Comparison of ENCODE assay signal across 8 mouse cellular contexts in genomic region chr7:118518687-118519086, GRCm38 (mm10). TPM values are rescaled to one million over a fixed set of nuclear protein-coding genes. Genes with fewer than 3 reads are reported as not detected.
DNase-seq lines count a peak whose midpoint lies in the region; ATAC-seq and TF ChIP-seq lines count a peak whose summit lies in the region.

No protein-coding gene starts in this region.

- TF ChIP-seq POLR2A in brain, embryonic 14.5 days (IDR thresholded peaks at IDR 0.05; ENCODE audit: borderline replicate concordance, extremely low read depth, insufficient read depth, insufficient read length, poor library complexity, severe bottlenecking) = no peak

- peak; percentile 83 for TF ChIP-seq CTCF in brain, embryonic 14.5 days (IDR thresholded peaks at IDR 0.05; ENCODE audit: borderline replicate concordance, extremely low read depth, insufficient read depth, insufficient read length)
- TF ChIP-seq CTCF in heart, postnatal 0 days (IDR thresholded peaks at IDR 0.05; ENCODE audit: low read depth) = peak; percentile 90

- H3K27me3 ChIP-seq in forebrain, embryonic 11.5 days (ENCODE audit: control insufficient read depth, insufficient read depth, low read length) = no peaks in the 10 kb centered on the region
- 0 out of 2 replicates have a peak, but pooled peaks cover 3% of the 10 kb centered on the region for H3K27me3 ChIP-seq in heart, postnatal 0 days (ENCODE audit: control insufficient read depth, insufficient read depth, low read length)
- H3K27me3 ChIP-seq in liver, embryonic 16.5 days (ENCODE audit: control insufficient read depth, insufficient read depth, low read depth, low read length) = no peaks in the 10 kb centered on the region
- H3K27me3 ChIP-seq in neural tube, embryonic 12.5 days (replicated peaks) = no peaks in the 10 kb centered on the region
- H3K27me3 ChIP-seq in stomach, embryonic 16.5 days (ENCODE audit: control insufficient read depth, insufficient read depth, low read length) = no peaks in the 10 kb centered on the region

- no peaks in the 10 kb centered on the region for H3K9me3 ChIP-seq in forebrain, embryonic 11.5 days (ENCODE audit: control insufficient read depth, low read length)
- no peaks in the 10 kb centered on the region for H3K9me3 ChIP-seq in heart, postnatal 0 days (replicated peaks; ENCODE audit: control insufficient read depth, low read length)
- H3K9me3 ChIP-seq in liver, embryonic 16.5 days (replicated peaks; ENCODE audit: control insufficient read depth, low read length) = no peaks in the 10 kb centered on the region
- H3K9me3 ChIP-seq in neural tube, embryonic 12.5 days = no peaks in the 10 kb centered on the region
- H3K9me3 ChIP-seq in stomach, embryonic 16.5 days (replicated peaks; ENCODE audit: control insufficient read depth, low read length) = no peaks in the 10 kb centered on the region

- H3K9ac ChIP-seq in forebrain, embryonic 11.5 days (ENCODE audit: low read length) = no peak overlapping the region
- H3K9ac ChIP-seq in heart, postnatal 0 days (replicated peaks; ENCODE audit: low read depth, low read length) = no peak overlapping the region
- H3K9ac ChIP-seq in liver, embryonic 16.5 days (ENCODE audit: low read depth, low read length) = no peak overlapping the region
- H3K9ac ChIP-seq in neural tube, embryonic 12.5 days = no peak overlapping the region
- no peak overlapping the region for H3K9ac ChIP-seq in stomach, embryonic 16.5 days (ENCODE audit: low read length)

- H3K36me3 ChIP-seq in forebrain, embryonic 11.5 days (ENCODE audit: control insufficient read depth, insufficient read depth, low read length) = no peaks in the 10 kb centered on the region
- H3K36me3 ChIP-seq in heart, postnatal 0 days (replicated peaks; ENCODE audit: control insufficient read depth, insufficient read depth, low read length) = peaks cover 11% of the 10 kb centered on the region
- H3K36me3 ChIP-seq in liver, embryonic 16.5 days (ENCODE audit: control insufficient read depth, insufficient read depth) = no peaks in the 10 kb centered on the region
- no peaks in the 10 kb centered on the region for H3K36me3 ChIP-seq in neural tube, embryonic 12.5 days
- H3K36me3 ChIP-seq in stomach, embryonic 16.5 days (ENCODE audit: control insufficient read depth, insufficient read depth, low read length) = no peaks in the 10 kb centered on the region

- no peak overlapping the region for H3K4me2 ChIP-seq in forebrain, embryonic 11.5 days (ENCODE audit: low read depth, low read length, severe bottlenecking)
- H3K4me2 ChIP-seq in heart, postnatal 0 days (ENCODE audit: low read depth, low read length) = no peak overlapping the region
- no peak overlapping the region for H3K4me2 ChIP-seq in liver, embryonic 16.5 days (ENCODE audit: low read depth, low read length)
- peak overlapping the region; percentile 24; the same call in 1 of the 2 replicates for H3K4me2 ChIP-seq in neural tube, embryonic 12.5 days (replicated peaks)
- no peak overlapping the region for H3K4me2 ChIP-seq in stomach, embryonic 16.5 days (ENCODE audit: low read depth, low read length)

- peak; percentile 46 to 59 for DNase-seq in CD8-positive naive resting alpha-beta T cell, adult 2 months (ENCODE audit: low read depth in 2 of 2, low spot score in 2 of 2)
- DNase-seq in brain, embryonic 14.5 days (ENCODE audit: low read depth) = peak; percentile 78
- DNase-seq in forebrain, embryonic 11.5 days (ENCODE audit: low spot score) = peak; percentile 90
- DNase-seq in heart, postnatal 0 days (ENCODE audit: low spot score) = peak; percentile 50
- DNase-seq in kidney, postnatal 14 days = peak; percentile 85

- no peak overlapping the region for H3K27ac ChIP-seq in forebrain, embryonic 11.5 days (ENCODE audit: low read depth, low read length)
- no peak overlapping the region for H3K27ac ChIP-seq in heart, postnatal 0 days (ENCODE audit: low read depth)
- H3K27ac ChIP-seq in liver, embryonic 16.5 days (ENCODE audit: low read length) = no peak overlapping the region
- H3K27ac ChIP-seq in neural tube, embryonic 12.5 days = no peak overlapping the region
- no peak overlapping the region for H3K27ac ChIP-seq in stomach, embryonic 16.5 days (ENCODE audit: low read length)

- H3K4me3 ChIP-seq in forebrain, embryonic 11.5 days (ENCODE audit: low read depth, low read length) = no peak overlapping the region
- no peak overlapping the region for H3K4me3 ChIP-seq in heart, postnatal 0 days (ENCODE audit: low read depth, low read length)
- H3K4me3 ChIP-seq in liver, embryonic 16.5 days (ENCODE audit: low read depth, low read length) = no peak overlapping the region
- no peak overlapping the region for H3K4me3 ChIP-seq in neural tube, embryonic 12.5 days
- no peak overlapping the region for H3K4me3 ChIP-seq in stomach, embryonic 16.5 days (replicated peaks; ENCODE audit: low read length)

- no peaks in the 10 kb centered on the region for H3K4me1 ChIP-seq in forebrain, embryonic 11.5 days (replicated peaks; ENCODE audit: control insufficient read depth, insufficient read depth, low read length)
- no peaks in the 10 kb centered on the region for H3K4me1 ChIP-seq in heart, postnatal 0 days (ENCODE audit: control insufficient read depth, insufficient read depth)
- no peaks in the 10 kb centered on the region for H3K4me1 ChIP-seq in liver, embryonic 16.5 days (ENCODE audit: control insufficient read depth, low read depth, low read length)
- no peaks in the 10 kb centered on the region for H3K4me1 ChIP-seq in neural tube, embryonic 12.5 days
- peaks cover 3% of the 10 kb centered on the region; the same call in 1 of the 2 replicates for H3K4me1 ChIP-seq in stomach, embryonic 16.5 days (ENCODE audit: control insufficient read depth, insufficient read depth, low read length)

- ATAC-seq in forebrain, embryonic 11.5 days (replicated peaks; ENCODE audit: low FRiP score) = peak; percentile 79
- ATAC-seq in heart, postnatal 0 days (ENCODE audit: insufficient read depth, low read depth) = peak; percentile 73
- ATAC-seq in liver, embryonic 16.5 days (ENCODE audit: low read depth) = peak; percentile 64
- peak; percentile 66 for ATAC-seq in neural tube, embryonic 12.5 days (ENCODE audit: low FRiP score, low read depth)
- peak; percentile 88 for ATAC-seq in stomach, embryonic 16.5 days (ENCODE audit: insufficient read depth, low FRiP score)

- WGBS in forebrain, embryonic 11.5 days = 1% methylated on average over 18 of the region's 18 CpGs
- under 1% methylated on average over 18 of the region's 18 CpGs for WGBS in heart, postnatal 0 days
- WGBS in liver, embryonic 16.5 days (ENCODE audit: insufficient replicate concordance) = under 1% methylated on average over 18 of the region's 18 CpGs
- 1% methylated on average over 18 of the region's 18 CpGs for WGBS in neural tube, embryonic 12.5 days
- 1% methylated on average over 18 of the region's 18 CpGs for WGBS in stomach, embryonic 16.5 days

- no peak for TF ChIP-seq EP300 in heart, postnatal 0 days (IDR thresholded peaks at IDR 0.05; ENCODE audit: low read depth)

RNA-seq across cellular contexts. Expression of gene Coq7, which starts 14.5 kb away (rescaled TPM):
- polyA plus RNA-seq in brain, embryonic 14.5 days (2012; rRNA removed) = 56.3 and 75.3 TPM in 2 replicates
- 105 and 121 TPM in 2 replicates for polyA plus RNA-seq in forebrain, embryonic 11.5 days (2014; fragmentation: Nextera tagmentation; extraction: Ambion mirVana)
- total RNA-seq in heart, postnatal 0 days (2014; rRNA removed; ENCODE audit: low replicate concordance) = 81.4 and 83.7 TPM in 2 replicates
- polyA plus RNA-seq in heart, postnatal 0 days (2015; fragmentation: Nextera tagmentation; extraction: Ambion mirVana) = 249 and 267 TPM in 2 replicates
- 31.5 and 32.7 TPM in 2 replicates for polyA plus RNA-seq in liver, embryonic 16.5 days (2015; fragmentation: Nextera tagmentation; extraction: Ambion mirVana)
- polyA plus RNA-seq in neural tube, embryonic 12.5 days (2016; fragmentation: Nextera tagmentation; extraction: Ambion mirVana) = 100 and 101 TPM in 2 replicates
- polyA plus RNA-seq in stomach, embryonic 16.5 days (2015; fragmentation: Nextera tagmentation; extraction: Ambion mirVana) = 88.7 and 90.9 TPM in 2 replicates

RNA-seq across cellular contexts. Expression of gene Itpripl2, which starts 26.9 kb away (rescaled TPM):
- 1.9 and 3.3 TPM in 2 replicates for polyA plus RNA-seq in brain, embryonic 14.5 days (2012; rRNA removed)
- polyA plus RNA-seq in forebrain, embryonic 11.5 days (2014; fragmentation: Nextera tagmentation; extraction: Ambion mirVana) = 0.61 and 1.1 TPM in 2 replicates
- total RNA-seq in heart, postnatal 0 days (2014; rRNA removed; ENCODE audit: low replicate concordance) = 25.4 and 31.6 TPM in 2 replicates
- 3.8 and 3.9 TPM in 2 replicates for polyA plus RNA-seq in heart, postnatal 0 days (2015; fragmentation: Nextera tagmentation; extraction: Ambion mirVana)
- 0.96 and 1.0 TPM in 2 replicates for polyA plus RNA-seq in liver, embryonic 16.5 days (2015; fragmentation: Nextera tagmentation; extraction: Ambion mirVana)
- 2.0 and 2.4 TPM in 2 replicates for polyA plus RNA-seq in neural tube, embryonic 12.5 days (2016; fragmentation: Nextera tagmentation; extraction: Ambion mirVana)
- 5.0 and 5.4 TPM in 2 replicates for polyA plus RNA-seq in stomach, embryonic 16.5 days (2015; fragmentation: Nextera tagmentation; extraction: Ambion mirVana)
